Mouse (Mus musculus) embryo, embryonic 11.5 days (tissue): Measurements from ENCODE around the gene Ksr2.
"Not testable (repeated sequence)": the region's sequence is repeated elsewhere in the genome, so short reads cannot be mapped to it uniquely, and the experiment has no call there.

Experiments used
- DNase-seq: peaks from one replicate; pipeline ENCODE4 v3.0.0-alpha.2; 2012; ENCODE audit warnings: low read depth, low spot score

Gene Ksr2

DNA sequence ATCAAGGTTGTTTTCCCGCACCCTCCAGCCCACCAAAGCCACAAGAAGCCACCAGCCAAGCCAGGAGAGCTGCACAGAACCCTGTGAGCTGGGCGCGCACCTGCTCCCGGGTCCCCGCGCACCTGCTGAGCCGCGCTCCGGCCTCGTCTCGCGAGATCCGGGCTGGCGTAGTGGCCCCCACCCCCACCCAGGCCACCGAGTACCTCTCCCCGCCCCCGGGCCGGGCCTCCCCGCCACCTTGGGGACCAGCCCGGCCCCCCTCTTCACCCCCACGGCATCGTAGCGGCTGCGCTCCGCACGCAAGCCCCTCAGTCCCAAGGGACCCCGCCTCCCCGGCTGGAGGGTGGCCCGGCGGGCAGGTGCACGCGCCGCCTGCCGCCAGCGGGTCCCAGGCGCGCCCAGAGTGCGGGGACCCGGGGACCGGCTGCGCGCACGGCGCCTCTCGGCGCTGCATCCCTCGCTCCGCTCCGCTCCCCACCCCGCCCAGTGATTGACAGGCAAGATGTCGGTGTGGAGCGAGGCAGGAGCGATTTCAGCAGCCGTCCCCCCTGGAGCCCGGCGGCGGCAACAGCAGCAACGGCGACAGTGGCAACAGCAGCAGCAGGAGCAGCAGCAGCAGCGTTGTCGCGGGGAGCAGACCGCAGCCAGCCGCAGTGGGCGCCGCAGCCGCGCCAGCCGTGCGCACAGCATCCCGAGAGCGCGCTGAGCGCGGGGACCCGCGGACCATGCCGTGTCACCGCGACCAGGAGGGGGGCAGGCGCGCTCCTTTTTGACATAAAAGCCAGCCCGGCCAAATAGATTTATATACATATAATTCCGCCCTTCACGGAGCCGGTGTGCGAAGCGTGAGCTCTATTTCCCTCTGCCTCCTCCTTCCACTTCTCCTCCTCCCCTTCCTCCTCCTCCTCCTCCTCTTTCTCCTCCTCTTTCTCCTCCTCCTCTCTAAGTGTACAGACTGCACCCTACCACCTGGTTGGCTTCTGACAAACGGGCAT is at the start of gene Ksr2:
TSS of gene Ksr2 (plus strand) at position 494 of the 995 bp plus-strand sequence.
- DNase-seq, result peak; percentile 32

- DNase-seq, result no peak
Measured at GRCm38 (mm10) chr5:117364821-117365220, 49.0 kb upstream of the Ksr2 start.

DNA sequence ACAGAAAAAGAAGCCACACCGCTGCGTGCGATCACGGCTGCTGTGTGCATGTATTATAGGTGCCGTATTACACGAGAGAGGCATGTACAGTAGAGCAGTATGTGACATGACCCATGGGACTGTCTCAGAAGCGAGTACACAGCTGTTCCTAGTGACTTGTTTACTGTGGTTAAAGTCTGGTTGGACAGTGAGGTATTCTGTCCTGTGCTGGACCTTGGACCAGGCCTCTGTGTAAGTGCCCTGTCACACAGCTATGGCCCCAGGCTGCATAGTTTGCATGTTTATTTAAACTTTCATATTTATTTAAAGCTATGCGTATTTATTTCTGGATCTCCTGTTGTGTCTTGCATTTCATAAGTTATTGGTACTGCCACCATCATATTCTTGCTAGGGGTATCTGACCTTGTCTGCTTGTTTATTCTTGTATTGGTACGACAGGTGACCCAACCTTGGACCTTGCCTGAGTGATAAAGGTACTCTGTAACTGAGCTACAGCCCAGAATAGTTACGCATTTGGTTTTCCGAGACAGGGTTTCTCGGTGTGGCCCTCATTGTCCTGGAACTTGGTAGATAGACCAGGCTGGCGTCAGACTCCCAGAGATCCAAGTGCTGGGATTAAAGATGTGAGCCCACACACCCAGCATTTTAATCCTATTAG is 47.8 kb upstream of the Ksr2 start:
- no peak for DNase-seq

GRCm38 (mm10) chr5:117367206-117367605 is 46.6 kb upstream of the Ksr2 start:
- DNase-seq, result no peak

- no peak for DNase-seq
Measured at GRCm38 (mm10) chr5:117370592-117370991, 43.2 kb upstream of the Ksr2 start.

GRCm38 (mm10) chr5:117373418-117373817 is 40.4 kb upstream of the Ksr2 start:
- DNase-seq, result no peak

DNA sequence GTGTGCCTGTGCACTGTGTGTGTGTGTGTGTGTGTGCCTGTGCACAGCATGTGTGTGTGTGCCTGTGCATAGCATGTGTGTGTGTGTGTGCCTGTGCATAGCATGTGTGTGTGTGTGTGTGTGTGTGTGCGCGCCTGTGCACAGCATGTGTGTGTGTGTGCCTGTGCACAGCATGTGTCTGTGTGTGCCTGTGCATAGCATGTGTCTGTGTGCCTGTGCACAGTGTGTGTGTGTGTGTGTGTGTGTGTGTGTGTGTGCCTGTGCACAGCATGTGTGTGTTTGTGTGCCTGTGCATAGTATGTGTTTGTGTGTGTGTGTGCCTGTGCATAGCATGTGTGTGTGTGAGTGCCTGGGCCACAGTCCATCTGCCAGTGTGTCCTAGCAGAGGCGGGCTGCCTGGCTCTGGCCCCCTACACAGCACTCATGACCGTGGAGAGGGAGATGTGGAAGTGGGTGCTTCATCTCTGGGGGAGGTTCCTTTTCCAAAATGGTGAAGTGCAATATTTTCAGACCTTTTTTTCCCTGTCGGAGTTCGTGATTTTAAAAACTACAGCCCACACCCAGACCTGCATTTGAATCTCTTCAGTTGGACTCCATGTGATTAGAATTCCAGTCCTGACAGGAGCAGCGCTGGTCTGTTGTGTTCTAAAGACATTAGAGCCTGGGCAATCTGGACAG is 39.3 kb upstream of the Ksr2 start:
- no peak for DNase-seq

GRCm38 (mm10) chr5:117376331-117376761 is 37.5 kb upstream of the Ksr2 start:
- DNase-seq, result no peak

- DNase-seq, result not testable (repeated sequence)
Measured at GRCm38 (mm10) chr5:117377731-117378130, 36.1 kb upstream of the Ksr2 start.

DNA sequence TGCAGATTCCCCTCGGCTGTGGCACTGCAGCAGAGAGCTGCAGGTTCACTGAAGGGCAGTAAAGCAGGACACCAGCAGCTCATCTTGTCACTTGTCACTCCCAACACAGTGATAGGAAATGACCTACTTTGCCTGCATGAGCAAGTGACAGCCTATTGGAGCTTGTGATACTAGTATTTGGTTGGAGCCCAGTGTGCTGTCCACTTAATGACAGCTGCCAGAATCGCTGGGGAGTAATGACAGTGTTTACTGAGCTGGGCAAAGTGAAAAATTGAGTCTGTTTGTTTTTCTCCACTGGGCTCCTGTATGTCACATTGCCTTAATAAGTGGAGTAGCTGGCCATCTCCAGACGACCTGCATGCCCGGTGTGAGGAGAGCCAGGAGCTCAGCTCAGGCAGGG is 33.6 kb upstream of the Ksr2 start:
- no peak for DNase-seq

- no peak for DNase-seq
Measured at GRCm38 (mm10) chr5:117381785-117382184, 32.0 kb upstream of the Ksr2 start.

DNA sequence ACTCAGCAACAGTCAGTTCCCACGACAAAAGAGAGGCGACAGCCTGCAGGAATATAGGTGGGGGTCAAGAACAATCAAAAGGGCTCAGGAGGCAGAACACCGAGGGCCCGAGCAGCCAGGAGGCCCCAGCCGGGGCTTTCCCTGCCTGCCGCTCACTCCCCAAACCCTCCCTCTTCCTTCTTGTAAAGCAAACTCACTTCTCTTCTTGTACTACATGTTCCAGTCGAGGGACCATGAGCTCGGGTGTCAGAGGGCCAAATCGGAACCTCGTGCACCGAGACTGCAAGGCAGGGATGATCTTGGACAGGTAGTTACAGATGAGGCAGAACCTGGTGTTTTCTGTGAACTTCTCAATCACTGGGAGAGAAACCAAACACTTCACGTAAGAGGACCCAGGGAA is 30.6 kb upstream of the Ksr2 start:
- DNase-seq, result no peak

DNA sequence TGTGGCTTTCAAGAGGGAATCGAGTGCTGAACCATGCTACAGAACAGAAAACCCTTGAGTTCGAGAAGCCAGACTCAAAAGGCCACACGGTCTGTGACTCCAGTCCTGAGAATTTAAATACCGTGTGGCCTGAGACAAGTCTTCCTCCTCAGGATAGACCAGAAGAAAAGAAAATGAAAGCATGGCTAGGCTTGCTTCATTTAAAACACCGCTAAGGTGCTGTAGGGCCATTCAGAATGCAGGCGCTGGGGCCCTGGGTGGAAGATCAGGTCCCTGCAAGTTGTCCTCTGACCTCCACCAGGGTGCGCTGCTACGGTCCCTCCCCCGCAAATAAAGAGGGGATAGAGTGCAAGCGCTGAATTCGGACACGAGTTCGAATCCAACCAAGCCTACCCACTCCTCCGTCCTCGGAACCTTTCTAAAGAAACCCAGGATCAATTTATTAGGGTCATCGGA is 25.5 kb upstream of the Ksr2 start:
- peak; percentile 40 for DNase-seq

DNA sequence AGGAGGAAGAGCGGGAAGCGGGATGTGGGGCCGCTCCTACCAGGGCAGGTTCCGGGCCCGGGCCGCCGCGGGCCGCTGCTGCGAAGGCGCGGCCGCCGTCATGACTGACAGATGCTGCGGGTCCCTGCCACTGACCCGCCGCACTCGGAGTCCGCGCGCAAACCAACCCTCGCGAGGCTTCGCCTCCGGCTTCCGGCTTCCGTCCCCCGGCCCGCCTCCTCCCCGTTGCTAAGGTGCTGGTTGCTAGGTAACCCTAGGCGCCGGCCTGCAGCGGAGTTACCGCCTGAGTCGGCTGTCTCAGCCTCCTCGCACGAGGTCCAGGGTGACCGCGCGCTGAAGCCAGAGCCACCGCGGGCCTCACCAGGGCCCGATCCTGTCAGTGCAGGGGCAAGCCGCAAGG is 24.9 kb upstream of the Ksr2 start, which contains the start of gene Rfc5:
TSS of gene Rfc5 (minus strand) at position 171 of the 400 bp plus-strand sequence.
- DNase-seq, result peak; percentile 96

DNA sequence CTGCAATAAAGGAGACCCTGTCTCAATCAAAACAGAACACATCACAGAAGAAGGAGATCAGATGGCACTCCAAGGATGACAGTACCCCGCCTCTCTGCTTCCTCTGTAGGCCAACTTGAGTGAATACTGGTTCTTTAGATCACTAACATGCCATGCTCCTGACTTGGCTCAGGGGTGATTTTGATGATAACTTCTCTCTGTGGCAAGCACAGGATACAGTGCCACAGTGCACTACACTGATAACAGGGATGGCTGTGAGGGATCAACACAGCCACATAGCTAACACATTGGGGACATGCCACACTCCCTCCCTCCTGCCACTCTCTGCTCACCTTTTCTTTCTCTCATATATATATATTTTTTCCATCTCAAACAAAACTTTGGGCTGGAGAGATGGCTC is 22.9 kb upstream of the Ksr2 start:
- DNase-seq, result no peak

DNA sequence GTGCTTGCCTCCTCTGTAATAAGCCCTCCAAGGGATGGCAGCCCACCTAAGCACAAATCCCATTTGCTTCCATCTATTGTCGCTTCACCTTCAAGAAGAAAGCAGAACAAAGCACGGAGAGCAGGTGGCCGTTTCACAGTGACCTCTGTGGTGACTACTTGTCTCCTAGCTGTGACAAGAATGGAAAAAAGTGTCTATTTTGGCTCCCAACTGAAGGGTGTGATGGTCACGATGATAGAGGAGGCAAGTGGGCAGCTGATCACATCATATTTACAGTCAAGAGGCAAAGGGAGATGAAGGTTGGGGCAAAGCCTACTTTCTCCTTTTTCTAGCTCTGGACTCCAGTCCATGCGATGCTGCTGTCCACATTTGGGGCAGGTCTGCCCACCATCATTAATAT is 18.0 kb upstream of the Ksr2 start:
- no peak for DNase-seq

GRCm38 (mm10) chr5:117396596-117397014 is 17.2 kb upstream of the Ksr2 start:
- no peak for DNase-seq

- no peak for DNase-seq
Measured at GRCm38 (mm10) chr5:117397371-117397770, 16.4 kb upstream of the Ksr2 start.

- no peak for DNase-seq
Measured at GRCm38 (mm10) chr5:117398007-117398550, 15.7 kb upstream of the Ksr2 start.

DNA sequence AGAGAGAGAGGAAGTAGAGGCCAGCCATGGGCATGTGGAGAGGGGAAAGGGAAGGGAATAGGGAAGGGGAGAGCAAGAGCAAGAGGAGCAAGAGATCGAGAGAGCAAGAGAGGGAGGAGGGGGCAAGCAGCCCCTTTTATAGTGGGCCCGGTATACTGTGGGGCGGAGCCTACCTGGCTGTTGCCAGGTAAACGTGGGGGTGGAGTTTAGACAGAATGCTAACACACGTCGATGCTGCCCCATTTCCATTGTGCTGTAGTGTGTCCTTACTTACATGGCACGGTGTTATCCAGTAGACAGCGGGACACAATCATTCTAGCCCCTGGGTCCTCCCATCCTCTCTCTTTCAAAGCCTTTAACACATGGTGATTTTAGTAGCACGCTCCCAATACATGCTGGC is 14.5 kb upstream of the Ksr2 start:
- no peak for DNase-seq

- DNase-seq, result no peak
Measured at GRCm38 (mm10) chr5:117403609-117404008, 10.2 kb upstream of the Ksr2 start.

DNA sequence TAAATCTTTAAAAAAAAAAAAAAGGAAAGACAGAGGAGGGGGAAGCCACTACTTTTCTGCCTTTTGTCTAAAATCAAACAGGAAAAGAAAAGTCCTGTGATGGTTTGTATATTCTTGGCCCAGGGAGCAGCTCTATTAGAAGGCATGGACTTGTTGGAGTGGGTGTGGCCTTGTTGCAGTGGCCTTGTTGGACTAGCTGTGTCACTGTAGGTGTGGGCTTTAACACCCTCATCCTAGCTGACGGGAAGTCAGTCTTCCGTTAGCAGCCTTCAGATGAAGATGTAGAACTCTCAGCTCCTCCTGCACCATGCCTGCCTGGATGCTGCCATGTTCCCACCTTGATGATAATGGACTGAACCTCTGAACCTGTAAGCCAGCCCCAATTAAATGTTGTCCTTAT is 9.1 kb upstream of the Ksr2 start:
- DNase-seq, result not testable (repeated sequence)
